Mouse (Mus musculus) E14TG2a.4 (cell line): ENCODE measurements around the gene D330020A13Rik.

Experiments
- CTCF ChIP-seq: conservative IDR thresholded peaks from 2 replicates; pipeline ENCODE4 v1.5.1; 2014; ENCODE audit warnings: low read length
- NANOG ChIP-seq: IDR thresholded peaks from 2 replicates; pipeline ENCODE4 v1.6.1; 2014; ENCODE audit warnings: borderline replicate concordance, low read length, mixed read lengths
- POU5F1 ChIP-seq: IDR thresholded peaks from 2 replicates; pipeline ENCODE4 v1.6.1; 2014; ENCODE audit warnings: low read length, borderline replicate concordance

GRCm38 (mm10) chr6:120256431-120256935, 37.7 kb upstream of the D330020A13Rik start:
- TF ChIP-seq CTCF (no peak), POU5F1 (no peak), NANOG (no peak)
